Mouse (Mus musculus) brain, embryonic 14.5 days (tissue): ENCODE results near the gene Ppt2.

Source experiments
- CTCF ChIP-seq: fragments of 200-500 bp; IDR thresholded peaks from 2 replicates; pipeline ENCODE4 v1.5.1; 2012; ENCODE audit warnings: inconsistent platforms, mild to moderate bottlenecking, moderate library complexity, borderline replicate concordance; ENCODE audit not compliant: insufficient read depth, insufficient read length; ENCODE audit errors: extremely low read depth
- POLR2A ChIP-seq: fragments of 200-500 bp; IDR thresholded peaks from 2 replicates; pipeline ENCODE4 v1.6.1; 2012; ENCODE audit warnings: mild to moderate bottlenecking, inconsistent platforms, borderline replicate concordance; ENCODE audit not compliant: poor library complexity, insufficient read depth, insufficient read length, severe bottlenecking; ENCODE audit errors: extremely low read depth

DNA sequence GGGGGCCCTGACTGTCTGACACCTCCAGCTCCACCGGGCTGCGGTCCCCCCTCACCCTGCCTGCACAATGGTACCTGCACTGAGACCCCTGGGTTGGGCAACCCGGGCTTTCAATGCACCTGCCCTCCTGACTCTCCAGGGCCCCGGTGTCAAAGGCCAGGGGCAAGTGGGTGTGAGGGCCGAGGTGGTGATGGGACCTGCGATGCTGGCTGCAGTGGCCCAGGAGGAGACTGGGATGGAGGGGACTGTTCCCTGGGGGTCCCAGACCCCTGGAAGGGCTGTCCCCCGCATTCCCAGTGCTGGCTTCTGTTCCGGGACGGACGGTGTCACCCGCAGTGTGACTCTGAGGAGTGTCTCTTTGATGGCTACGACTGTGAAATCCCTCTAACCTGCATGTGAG, 45.8 kb downstream of the Ppt2 start:
- TF ChIP-seq CTCF (no peak), POLR2A (no peak)
